Mouse (Mus musculus) large intestine, adult 2 months (tissue): ENCODE measurements around the gene Fam196b. TPM values are rescaled to one million over a fixed set of nuclear protein-coding genes. Genes with fewer than 3 reads are reported as not detected.

Experiments
- DNase-seq: peaks from one replicate; pipeline ENCODE4 v3.0.0-alpha.2; 2012; ENCODE audit warnings: low read depth, low spot score
- WGBS: fragments of 180-500 bp; shearing (Covaris S2); methylation state at CpG from one replicate; pipeline ENCODE4 v1.1.7; 2018; 5-methylcytosine and 5-hydroxymethylcytosine counted together
- polyA plus RNA-seq: library from polyadenylated mRNA; depleted of rRNA; stranded (reverse); fragments of >200 nt; gene quantifications from 2 replicates; pipeline ENCODE4 v1.2.3, GENCODE M21; 2012; rRNA removed

Gene Fam196b
- polyA plus RNA-seq, result 0.04 and 0.07 TPM in 2 replicates

GRCm38 (mm10) chr11:34314534-34315379, at the start of gene Fam196b:
Gene Fam196b (plus strand): TSS chr11:34314822.
- WGBS, result 16% methylated on average over 13 of the region's 13 CpGs
- no peak for DNase-seq

GRCm38 (mm10) chr11:34272016-34272415, 42.6 kb upstream of the Fam196b start:
- DNase-seq, result no peak
- WGBS, result 57% methylated on average over 10 of the region's 10 CpGs

- WGBS, result 47% methylated on average over 2 of the region's 2 CpGs
- DNase-seq, result no peak
These were observed 38.7 kb upstream of the Fam196b start for GRCm38 (mm10) chr11:34275941-34276340.

GRCm38 (mm10) chr11:34276363-34277046, 38.1 kb upstream of the Fam196b start:
- DNase-seq, result no peak
- 74% methylated on average over 14 of the region's 14 CpGs for WGBS

GRCm38 (mm10) chr11:34277047-34277445, 37.6 kb upstream of the Fam196b start:
- WGBS, result 74% methylated on average over 3 of the region's 3 CpGs

GRCm38 (mm10) chr11:34284124-34284808, 30.4 kb upstream of the Fam196b start:
- 60% methylated on average over 13 of the region's 13 CpGs for WGBS
- no peak for DNase-seq

More at GRCm38 (mm10) chr11:34277047-34277445, 37.6 kb upstream of the Fam196b start:
- DNase-seq, result no peak

GRCm38 (mm10) chr11:34290265-34290664, 24.4 kb upstream of the Fam196b start:
- WGBS, result 54% methylated on average over 4 of the region's 4 CpGs

GRCm38 (mm10) chr11:34290708-34291107, 23.9 kb upstream of the Fam196b start:
- 35% methylated on average over 2 of the region's 2 CpGs for WGBS
- no peak for DNase-seq

More at GRCm38 (mm10) chr11:34290265-34290664, 24.4 kb upstream of the Fam196b start:
- DNase-seq, result no peak

GRCm38 (mm10) chr11:34291304-34291703, 23.3 kb upstream of the Fam196b start:
- DNase-seq, result no peak
- WGBS, result 49% methylated on average over 3 of the region's 3 CpGs

- no peak for DNase-seq
- 80% methylated on average over 5 of the region's 5 CpGs for WGBS
These were observed 16.8 kb upstream of the Fam196b start for GRCm38 (mm10) chr11:34297698-34298378.

- 97% methylated on average over 1 of the region's 1 CpGs for WGBS
- DNase-seq, result no peak
These were observed 15.1 kb upstream of the Fam196b start for GRCm38 (mm10) chr11:34299550-34299949.

GRCm38 (mm10) chr11:34300064-34300463, 14.6 kb upstream of the Fam196b start:
- 85% methylated on average over 7 of the region's 7 CpGs for WGBS
- no peak for DNase-seq

GRCm38 (mm10) chr11:34306231-34306630, 8.4 kb upstream of the Fam196b start:
- DNase-seq, result no peak
- WGBS, result 71% methylated on average over 3 of the region's 3 CpGs

GRCm38 (mm10) chr11:34308731-34309130, 5.9 kb upstream of the Fam196b start:
- DNase-seq, result no peak
- 84% methylated on average over 3 of the region's 3 CpGs for WGBS

- 38% methylated on average over 2 of the region's 2 CpGs for WGBS
- DNase-seq, result no peak
These were observed 5.3 kb upstream of the Fam196b start for GRCm38 (mm10) chr11:34309360-34309759.

- DNase-seq, result no peak
- 46% methylated on average over 5 of the region's 5 CpGs for WGBS
These were observed 2.9 kb upstream of the Fam196b start for GRCm38 (mm10) chr11:34311717-34312116.

- DNase-seq, result no peak
- WGBS, result 67% methylated on average over 7 of the region's 7 CpGs
These were observed 2.4 kb upstream of the Fam196b start for GRCm38 (mm10) chr11:34312208-34312607.

- 57% methylated on average over 5 of the region's 5 CpGs for WGBS
- no peak for DNase-seq
These were observed 761 bp downstream of the Fam196b start for GRCm38 (mm10) chr11:34315383-34315782.

- WGBS, result 81% methylated on average over 10 of the region's 10 CpGs
- DNase-seq, result no peak
These were observed 1.6 kb downstream of the Fam196b start for GRCm38 (mm10) chr11:34316176-34316575.

GRCm38 (mm10) chr11:34317001-34317400, 2.4 kb downstream of the Fam196b start:
- 84% methylated on average over 8 of the region's 8 CpGs for WGBS
- DNase-seq, result no peak
